Mouse (Mus musculus): Measurements from ENCODE around the gene 9130230L23Rik.

DNA sequence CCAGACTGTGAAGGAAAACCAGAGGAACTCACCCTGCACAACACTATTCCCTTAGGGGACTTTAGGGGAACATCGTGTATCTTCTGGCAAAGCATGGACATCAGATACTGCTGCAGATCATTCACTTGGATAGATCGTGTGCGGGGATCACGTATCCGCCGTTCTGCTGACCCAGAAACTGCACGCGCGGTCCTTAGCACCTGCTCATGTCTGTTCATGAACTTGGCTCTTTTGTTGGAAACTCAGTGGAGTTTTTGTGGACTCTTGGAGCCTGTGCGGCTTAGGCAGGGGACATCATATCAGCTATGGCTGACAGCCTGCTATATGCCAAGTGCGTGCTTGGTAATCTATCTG, 43.5 kb downstream of the 9130230L23Rik start:
- TF ChIP-seq CTCF (IDR thresholded peaks at IDR 0.05; ENCODE audit: borderline replicate concordance, insufficient read depth, low read length) (no peak), POLR2A (IDR thresholded peaks at IDR 0.05; ENCODE audit: low read depth, low read length) (no peak)

Data from embryonic fibroblast, embryonic 13.5 days (primary cell).